Mouse (Mus musculus) intestine, embryonic 16.5 days (tissue): ENCODE results near the gene Tmeff1. TPM values are rescaled to one million over a fixed set of nuclear protein-coding genes. Genes with fewer than 3 reads are reported as not detected.

Experiments
- ATAC-seq: fragments of 200-750 bp; cut with Nextera tagmentation; 2 replicates; pipeline ENCODE4 v1.8.0; 2017; ENCODE audit warnings: moderate TSS enrichment, moderate library complexity
- H3K27ac ChIP-seq: fragments of 300-500 bp; sonication (generic); 2 replicates; pipeline ENCODE4 v1.5.1; 2014; ENCODE audit warnings: mild to moderate bottlenecking, low read length
- H3K27me3 ChIP-seq: fragments of 300-500 bp; sonication (generic); replicated peaks from 2 replicates; pipeline ENCODE4 v1.6.1; 2014; ENCODE audit warnings: low read length, control low read depth, mixed read lengths; ENCODE audit not compliant: control insufficient read depth, insufficient read depth
- H3K36me3 ChIP-seq: fragments of 300-500 bp; sonication (generic); 2 replicates; pipeline ENCODE4 v1.6.1; 2014; ENCODE audit warnings: low read length, control low read depth; ENCODE audit not compliant: control insufficient read depth, insufficient read depth
- H3K4me1 ChIP-seq: fragments of 300-500 bp; sonication (generic); 2 replicates; pipeline ENCODE4 v1.6.1; 2014; ENCODE audit warnings: low read length, control low read depth, mixed read lengths; ENCODE audit not compliant: control insufficient read depth, insufficient read depth
- H3K4me2 ChIP-seq: fragments of 300-500 bp; sonication (generic); 2 replicates; pipeline ENCODE4 v1.6.1; 2014; ENCODE audit warnings: low read depth, low read length, control low read depth
- H3K4me3 ChIP-seq: fragments of 300-500 bp; sonication (generic); 2 replicates; pipeline ENCODE4 v1.5.1; 2014; ENCODE audit warnings: mild to moderate bottlenecking, low read length
- H3K9ac ChIP-seq: fragments of 300-500 bp; sonication (generic); 2 replicates; pipeline ENCODE4 v1.6.1; 2014; ENCODE audit warnings: low read depth, low read length
- H3K9me3 ChIP-seq: fragments of 300-500 bp; sonication (generic); 2 replicates; pipeline ENCODE4 v1.6.1; 2016; ENCODE audit warnings: low read length, control low read depth; ENCODE audit not compliant: control insufficient read depth
- WGBS: fragments of 180-500 bp; shearing (Covaris S2); extraction: QIAGEN DNeasy Blood & Tissue Kit; methylation state at CpG from one replicate; pipeline ENCODE4 v1.1.7; 2014; 5-methylcytosine and 5-hydroxymethylcytosine counted together
- polyA plus RNA-seq: library from polyadenylated mRNA; unstranded; fragments of >200 nt; fragmentation: Nextera tagmentation; extraction: Ambion mirVana; gene quantifications from 2 replicates; pipeline ENCODE4 v1.2.1, GENCODE M21; 2015

Gene Tmeff1
- polyA plus RNA-seq, 1 experiment from 2014 or later = 5.0 TPM

DNA sequence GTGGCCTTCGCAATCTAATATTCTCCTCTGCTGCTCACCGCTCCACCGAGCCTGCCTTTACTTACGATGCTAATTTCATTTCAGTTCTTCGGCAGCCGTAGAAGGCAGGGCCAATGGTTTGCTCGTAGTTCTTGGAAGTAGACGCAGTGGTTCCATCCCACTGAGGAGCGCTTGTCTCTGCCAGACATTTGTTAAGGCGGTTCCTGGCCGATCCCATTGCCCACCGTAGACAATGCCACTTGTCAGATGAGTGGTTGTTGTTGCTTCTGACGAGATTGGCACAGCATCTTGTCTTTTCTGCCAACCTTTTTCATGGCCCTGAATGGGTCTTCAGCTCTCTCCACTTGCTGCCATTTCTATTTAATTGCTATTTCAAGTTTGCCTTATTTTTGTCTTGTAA is 44.5 kb downstream of the Tmeff1 start:
- Histone ChIP-seq H3K9me3 (no peaks in the 10 kb centered on the region), H3K27me3 (no peaks in the 10 kb centered on the region), H3K9ac (no peak overlapping the region), H3K4me3 (no peak overlapping the region), H3K36me3 (peaks cover 2% of the 10 kb centered on the region; the same call in 1 of the 2 replicates), H3K27ac (no peak overlapping the region), H3K4me2 (no peak overlapping the region), H3K4me1 (no peaks in the 10 kb centered on the region)
- ATAC-seq = no peak
- WGBS = 95% methylated on average over 13 of the region's 13 CpGs

- H3K4me3 ChIP-seq = no peak overlapping the region
- no peak overlapping the region for H3K27ac ChIP-seq
- no peak overlapping the region for H3K4me2 ChIP-seq
- peaks cover 2% of the 10 kb centered on the region; the same call in 1 of the 2 replicates for H3K36me3 ChIP-seq
- no peaks in the 10 kb centered on the region for H3K27me3 ChIP-seq
- 0 out of 2 replicates have a peak, but pooled peaks cover 3% of the 10 kb centered on the region for H3K4me1 ChIP-seq
- H3K9ac ChIP-seq = no peak overlapping the region
- WGBS = 67% methylated on average over 6 of the region's 6 CpGs
- no peak for ATAC-seq
- H3K9me3 ChIP-seq = no peaks in the 10 kb centered on the region
Observed at GRCm38 (mm10) chr4:48633529-48633928, 48.6 kb downstream of the Tmeff1 start.

GRCm38 (mm10) chr4:48634058-48634457 is 49.1 kb downstream of the Tmeff1 start:
- no peak overlapping the region for H3K27ac ChIP-seq
- H3K27me3 ChIP-seq = no peaks in the 10 kb centered on the region
- H3K36me3 ChIP-seq = peaks cover 2% of the 10 kb centered on the region; the same call in 1 of the 2 replicates
- H3K9ac ChIP-seq = no peak overlapping the region
- H3K9me3 ChIP-seq = no peaks in the 10 kb centered on the region
- H3K4me2 ChIP-seq = no peak overlapping the region
- no peak for ATAC-seq
- 78% methylated on average over 2 of the region's 2 CpGs for WGBS
- H3K4me3 ChIP-seq = no peak overlapping the region
- 0 out of 2 replicates have a peak, but pooled peaks cover 3% of the 10 kb centered on the region for H3K4me1 ChIP-seq

- Histone ChIP-seq H3K4me3 (no peak overlapping the region), H3K27ac (no peak overlapping the region), H3K9me3 (no peaks in the 10 kb centered on the region), H3K4me1 (0 out of 2 replicates have a peak, but pooled peaks cover 3% of the 10 kb centered on the region), H3K9ac (no peak overlapping the region), H3K4me2 (no peak overlapping the region), H3K27me3 (no peaks in the 10 kb centered on the region), H3K36me3 (peaks cover 2% of the 10 kb centered on the region; the same call in 1 of the 2 replicates)
- 61% methylated on average over 13 of the region's 13 CpGs for WGBS
- peak; percentile 72; the same call in 1 of the 2 replicates for ATAC-seq
Observed at GRCm38 (mm10) chr4:48636831-48637230, 51.9 kb downstream of the Tmeff1 start.

DNA sequence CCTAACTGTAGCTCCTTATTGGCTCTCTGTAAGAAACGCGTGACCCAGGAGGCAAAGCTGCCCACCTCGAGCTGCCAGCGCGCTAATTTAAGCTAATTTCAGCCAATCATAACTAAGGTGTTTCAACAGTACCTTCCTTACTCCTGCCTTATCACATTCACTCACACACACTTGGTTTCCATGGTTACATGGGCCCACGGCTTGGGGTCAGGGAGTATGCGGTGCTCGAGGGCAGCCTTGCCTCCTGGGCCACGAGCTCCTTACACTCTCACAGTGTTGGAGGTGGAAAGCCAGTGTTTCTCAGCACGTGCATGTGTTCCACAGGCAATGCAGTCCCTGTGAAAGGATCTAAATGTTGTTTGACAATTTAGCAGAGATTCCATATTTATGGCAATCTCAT is 53.2 kb downstream of the Tmeff1 start:
- no peak overlapping the region for H3K9ac ChIP-seq

DNA sequence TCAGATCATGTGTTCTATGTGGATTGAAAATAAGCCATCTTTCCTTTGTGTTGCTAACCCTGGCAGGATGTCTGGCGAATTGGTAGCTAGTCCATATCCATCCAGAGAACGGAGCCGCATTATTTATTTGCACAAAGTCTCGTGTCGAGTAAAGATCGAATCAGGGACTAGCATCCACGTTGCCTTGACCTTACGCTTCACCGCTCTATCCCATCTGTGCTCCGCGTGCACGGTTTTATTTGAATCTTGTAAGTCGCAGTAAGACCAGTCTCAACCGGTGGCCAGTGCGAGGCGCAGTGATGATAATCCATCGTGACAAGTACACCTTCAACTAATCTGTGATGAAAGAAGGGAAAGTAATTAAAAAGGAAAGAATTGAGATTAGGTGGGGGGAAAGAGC is 54.5 kb downstream of the Tmeff1 start:
- Histone ChIP-seq H3K27ac (no peak overlapping the region), H3K36me3 (no peaks in the 10 kb centered on the region), H3K4me2 (no peak overlapping the region), H3K9me3 (no peaks in the 10 kb centered on the region), H3K4me1 (0 out of 2 replicates have a peak, but pooled peaks cover 3% of the 10 kb centered on the region), H3K9ac (no peak overlapping the region), H3K27me3 (no peaks in the 10 kb centered on the region), H3K4me3 (no peak overlapping the region)
- WGBS = 94% methylated on average over 17 of the region's 17 CpGs
- no peak for ATAC-seq

More for the DNA sequence above, 53.2 kb downstream of the Tmeff1 start:
- peaks cover 2% of the 10 kb centered on the region; the same call in 1 of the 2 replicates for H3K36me3 ChIP-seq
- H3K4me1 ChIP-seq = 0 out of 2 replicates have a peak, but pooled peaks cover 3% of the 10 kb centered on the region
- no peak overlapping the region for H3K4me3 ChIP-seq
- no peaks in the 10 kb centered on the region for H3K9me3 ChIP-seq
- H3K27me3 ChIP-seq = no peaks in the 10 kb centered on the region
- no peak overlapping the region for H3K4me2 ChIP-seq
- no peak for ATAC-seq
- H3K27ac ChIP-seq = no peak overlapping the region
- WGBS = 68% methylated on average over 10 of the region's 10 CpGs

- Histone ChIP-seq H3K4me3 (no peak overlapping the region), H3K4me2 (no peak overlapping the region), H3K9me3 (no peaks in the 10 kb centered on the region), H3K27ac (no peak overlapping the region), H3K27me3 (no peaks in the 10 kb centered on the region), H3K36me3 (no peaks in the 10 kb centered on the region; the same call in 1 of the 2 replicates), H3K4me1 (no peaks in the 10 kb centered on the region), H3K9ac (no peak overlapping the region)
- 94% methylated on average over 6 of the region's 6 CpGs for WGBS
- ATAC-seq = no peak
Observed at GRCm38 (mm10) chr4:48643801-48644200, 58.8 kb downstream of the Tmeff1 start.

DNA sequence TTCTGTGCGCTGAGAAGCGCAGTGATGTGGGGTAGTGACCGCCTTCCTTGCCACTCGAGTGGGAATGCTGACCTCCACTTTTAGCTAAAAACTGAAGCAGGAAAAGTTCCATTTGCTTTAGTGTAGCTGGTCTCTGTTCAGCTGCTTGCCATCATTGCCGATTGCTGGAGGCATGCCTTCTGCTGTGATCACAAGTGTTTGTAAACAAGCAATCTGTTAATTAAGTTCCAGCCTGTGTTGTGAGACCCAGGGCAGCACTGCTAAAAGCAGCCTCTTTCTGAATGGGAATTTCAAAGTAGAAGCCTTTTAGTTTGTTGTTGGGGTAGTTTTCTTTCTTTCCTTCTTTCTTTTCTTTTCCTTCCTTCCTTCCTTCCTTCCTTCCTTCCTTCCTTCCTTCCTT is 61.2 kb downstream of the Tmeff1 start:
- Histone ChIP-seq H3K4me3 (no peak overlapping the region), H3K4me1 (no peaks in the 10 kb centered on the region), H3K27me3 (no peaks in the 10 kb centered on the region), H3K36me3 (no peaks in the 10 kb centered on the region; the same call in 1 of the 2 replicates), H3K27ac (no peak overlapping the region), H3K9me3 (no peaks in the 10 kb centered on the region), H3K4me2 (no peak overlapping the region), H3K9ac (no peak overlapping the region)
- no peak for ATAC-seq
- whole genome bisulfite sequencing = 85% methylated on average over 5 of the region's 5 CpGs

DNA sequence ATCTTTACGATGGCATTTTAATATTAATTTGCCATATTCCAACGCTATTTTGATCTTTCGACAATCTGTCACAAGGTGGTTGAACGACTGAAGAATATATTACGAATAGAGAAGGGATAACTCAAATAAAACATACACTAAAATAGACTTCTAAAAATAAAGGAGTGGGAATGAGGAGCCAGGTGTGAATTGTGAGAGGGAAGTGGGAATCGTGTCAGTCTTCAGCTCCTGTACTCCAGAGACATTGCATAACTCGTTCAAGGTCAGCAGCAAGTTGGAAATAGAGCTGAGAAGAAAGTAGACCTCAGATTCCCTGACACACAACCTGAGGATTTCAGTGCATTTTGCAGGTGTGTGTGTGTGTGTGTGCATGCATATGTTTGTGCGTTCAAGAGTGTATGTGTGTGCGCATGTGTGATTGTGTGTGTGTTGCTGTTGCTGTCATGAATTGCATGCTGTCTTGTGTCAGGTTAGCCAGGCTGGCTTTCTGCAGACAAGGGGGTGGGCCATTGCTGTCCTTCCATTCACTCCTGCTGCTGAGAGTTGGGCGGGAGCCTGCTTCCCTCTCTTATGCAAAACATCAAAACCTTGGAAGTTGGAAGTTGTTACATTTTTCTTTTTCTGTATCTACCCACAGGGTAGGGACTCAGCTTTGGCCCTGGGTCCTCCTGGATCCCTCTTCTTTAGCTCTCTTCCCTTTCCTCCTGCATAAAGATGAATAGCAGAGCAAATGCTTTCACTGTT is 65.8 kb downstream of the Tmeff1 start:
- H3K9me3 ChIP-seq = no peaks in the 10 kb centered on the region
- no peak for ATAC-seq
- H3K9ac ChIP-seq = no peak overlapping the region
- no peak overlapping the region for H3K4me3 ChIP-seq
- no peak overlapping the region for H3K27ac ChIP-seq
- no peaks in the 10 kb centered on the region for H3K27me3 ChIP-seq
- H3K4me1 ChIP-seq = no peaks in the 10 kb centered on the region
- 91% methylated on average over 10 of the region's 10 CpGs for WGBS
- H3K4me2 ChIP-seq = no peak overlapping the region
- H3K36me3 ChIP-seq = no peaks in the 10 kb centered on the region; the same call in 1 of the 2 replicates
